Mouse (Mus musculus) large intestine, adult 2 months (tissue): ENCODE measurements around the gene Sdr39u1. TPM values are rescaled to one million over a fixed set of nuclear protein-coding genes. Genes with fewer than 3 reads are reported as not detected.

ENCODE experiments used
- DNase-seq: peaks from one replicate; pipeline ENCODE4 v3.0.0-alpha.2; 2012; ENCODE audit warnings: low read depth, low spot score
- WGBS: fragments of 180-500 bp; shearing (Covaris S2); methylation state at CpG from one replicate; pipeline ENCODE4 v1.1.7; 2018; 5-methylcytosine and 5-hydroxymethylcytosine counted together
- polyA plus RNA-seq: library from polyadenylated mRNA; depleted of rRNA; stranded (reverse); fragments of >200 nt; gene quantifications from 2 replicates; pipeline ENCODE4 v1.2.3, GENCODE M21; 2012; rRNA removed

The Sdr39u1 gene
- polyA plus RNA-seq, 1 experiment, result 56.0 TPM

DNA sequence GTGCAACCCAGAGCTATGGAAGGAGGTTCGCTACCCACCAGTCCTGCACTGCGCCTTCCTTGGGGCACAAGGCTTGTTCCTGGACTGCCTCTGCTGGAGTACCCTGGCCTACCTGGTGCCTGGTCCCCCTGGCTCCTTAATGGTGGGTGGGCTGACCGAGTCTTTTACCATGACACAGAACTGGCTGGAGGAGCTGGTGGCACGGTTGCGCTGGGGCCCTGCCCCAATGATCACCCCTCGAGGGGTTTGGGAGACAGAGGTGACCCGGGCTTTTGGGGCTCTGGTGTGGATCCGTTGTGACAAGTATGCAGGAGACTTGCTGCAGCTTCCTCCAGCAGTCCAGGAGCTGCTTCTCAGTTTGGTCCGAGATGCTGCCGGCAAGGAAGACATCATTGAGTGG, 37.1 kb downstream of the Sdr39u1 start:
- WGBS, result 96% methylated on average over 10 of the region's 10 CpGs
- DNase-seq, result no peak

- DNase-seq, result no peak
- 75% methylated on average over 6 of the region's 6 CpGs for WGBS
These were observed 37.9 kb downstream of the Sdr39u1 start for GRCm38 (mm10) chr14:55862186-55862585.

- 70% methylated on average over 4 of the region's 4 CpGs for WGBS
- DNase-seq, result no peak
These were observed 42.5 kb downstream of the Sdr39u1 start for GRCm38 (mm10) chr14:55857588-55857987.

GRCm38 (mm10) chr14:55855101-55855561, 45.0 kb downstream of the Sdr39u1 start:
- no peak for DNase-seq
- 36% methylated on average over 4 of the region's 4 CpGs for WGBS

GRCm38 (mm10) chr14:55854406-55855100, 45.5 kb downstream of the Sdr39u1 start:
- DNase-seq, result no peak
- WGBS, result 11% methylated on average over 9 of the region's 9 CpGs

- no peak for DNase-seq
- WGBS, result 5% methylated on average over 33 of the region's 33 CpGs
These were observed 46.3 kb downstream of the Sdr39u1 start, which contains the start of gene Nynrin for GRCm38 (mm10) chr14:55853621-55854285. Gene Nynrin, plus strand, starts transcription at chr14:55854010.

GRCm38 (mm10) chr14:55852646-55853551, 47.2 kb downstream of the Sdr39u1 start:
- no peak for DNase-seq
- WGBS, result 31% methylated on average over 11 of the region's 11 CpGs

DNA sequence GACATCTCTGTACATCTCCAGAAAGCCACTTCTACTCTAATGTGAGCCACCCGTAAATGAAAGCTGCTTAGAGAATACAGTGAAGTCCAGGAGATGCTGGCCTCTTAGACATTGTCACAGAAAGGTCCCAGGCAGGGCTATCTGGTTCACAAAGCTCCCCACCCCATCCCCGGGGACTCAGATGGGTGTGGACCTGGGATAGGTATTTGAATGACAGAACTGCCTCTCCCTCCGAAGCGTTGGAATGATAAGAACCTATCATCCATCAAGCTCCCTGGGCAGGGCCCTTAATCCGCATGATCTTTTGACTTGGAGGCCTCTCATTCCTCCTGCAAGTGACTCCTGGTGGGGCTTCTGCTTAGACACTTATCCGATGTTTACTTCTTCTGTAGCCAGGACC, 49.2 kb downstream of the Sdr39u1 start:
- no peak for DNase-seq
- 51% methylated on average over 6 of the region's 6 CpGs for WGBS

Other genes with a start within 250 kb of the Sdr39u1 start
- gene Mdp1, start 239.8 kb downstream of the Sdr39u1 start, polyA plus RNA-seq, result 44.6 and 50.6 TPM in 2 replicates
- 17.8 and 18.8 TPM in 2 replicates for gene Gmpr2, start 228.4 kb downstream of the Sdr39u1 start, polyA plus RNA-seq
- 329 and 342 TPM in 2 replicates for gene Nedd8, start 228.2 kb downstream of the Sdr39u1 start, polyA plus RNA-seq
- 16.5 and 22.5 TPM in 2 replicates for gene Tinf2, start 218.5 kb downstream of the Sdr39u1 start, polyA plus RNA-seq
- 1.0 and 1.1 TPM in 2 replicates for gene Tgm1, start 186.4 kb downstream of the Sdr39u1 start, polyA plus RNA-seq
- gene Rabggta, start 178.0 kb downstream of the Sdr39u1 start, polyA plus RNA-seq, result 34.3 and 42.9 TPM in 2 replicates
- gene Dhrs1, start 154.6 kb downstream of the Sdr39u1 start, polyA plus RNA-seq, result 78.0 and 141 TPM in 2 replicates
- gene Nop9, start 154.6 kb downstream of the Sdr39u1 start, polyA plus RNA-seq, result 16.0 and 21.7 TPM in 2 replicates
- gene Cideb, start 141.8 kb downstream of the Sdr39u1 start, polyA plus RNA-seq, result 335 and 566 TPM in 2 replicates
- gene Ltb4r2, start 138.9 kb downstream of the Sdr39u1 start, polyA plus RNA-seq, result 3.5 and 11.3 TPM in 2 replicates
- 4.9 and 8.2 TPM in 2 replicates for gene Ltb4r1, start 134.3 kb downstream of the Sdr39u1 start, polyA plus RNA-seq
- 3.7 and 5.8 TPM in 2 replicates for gene Adcy4, start 116.2 kb downstream of the Sdr39u1 start, polyA plus RNA-seq
- 86.5 and 89.2 TPM in 2 replicates for gene Ripk3, start 111.4 kb downstream of the Sdr39u1 start, polyA plus RNA-seq
- 5.7 and 7.3 TPM in 2 replicates for gene Nfatc4, start 77.1 kb downstream of the Sdr39u1 start, polyA plus RNA-seq
- gene Nynrin, start 46.3 kb downstream of the Sdr39u1 start, polyA plus RNA-seq, result 1.7 and 2.1 TPM in 2 replicates
- gene Cbln3, start 15.9 kb downstream of the Sdr39u1 start, polyA plus RNA-seq, result 0.47 and 0.84 TPM in 2 replicates
- gene Khnyn, start 15.3 kb downstream of the Sdr39u1 start, polyA plus RNA-seq, result 21.0 and 31.9 TPM in 2 replicates
- gene Cma1, start 44.4 kb upstream of the Sdr39u1 start, polyA plus RNA-seq, result 0.20 and 0.21 TPM in 2 replicates
- 3.0 TPM in 1 of 2 replicates, not detected in the other for gene Cma2, start 50.7 kb upstream of the Sdr39u1 start, polyA plus RNA-seq
- gene Mcpt1, start 117.7 kb upstream of the Sdr39u1 start, polyA plus RNA-seq, result 6.1 and 74.1 TPM in 2 replicates
- 0.06 and 0.21 TPM in 2 replicates for gene Mcpt9, start 130.2 kb upstream of the Sdr39u1 start, polyA plus RNA-seq
- 1.2 and 14.5 TPM in 2 replicates for gene Mcpt2, start 141.7 kb upstream of the Sdr39u1 start, polyA plus RNA-seq
- gene Mcpt4, start 162.0 kb upstream of the Sdr39u1 start, polyA plus RNA-seq, result 0.10 and 0.30 TPM in 2 replicates
- not detected in 2 replicates for gene Mcpt8, start 185.0 kb upstream of the Sdr39u1 start, polyA plus RNA-seq
- gene Ctsg, start 202.3 kb upstream of the Sdr39u1 start, polyA plus RNA-seq, result not detected in 2 replicates
- gene Gzme, start 220.3 kb upstream of the Sdr39u1 start, polyA plus RNA-seq, result not detected in 2 replicates
- gene Gzmd, start 232.3 kb upstream of the Sdr39u1 start, polyA plus RNA-seq, result not detected in 2 replicates